Mouse (Mus musculus): ENCODE measurements around the gene Ddx6. TPM values are rescaled to one million over a fixed set of nuclear protein-coding genes. Genes with fewer than 3 reads are reported as not detected.

The Ddx6 gene
- polyA plus RNA-seq, 1 experiment from 2014 or later, result 16.7 TPM

DNA sequence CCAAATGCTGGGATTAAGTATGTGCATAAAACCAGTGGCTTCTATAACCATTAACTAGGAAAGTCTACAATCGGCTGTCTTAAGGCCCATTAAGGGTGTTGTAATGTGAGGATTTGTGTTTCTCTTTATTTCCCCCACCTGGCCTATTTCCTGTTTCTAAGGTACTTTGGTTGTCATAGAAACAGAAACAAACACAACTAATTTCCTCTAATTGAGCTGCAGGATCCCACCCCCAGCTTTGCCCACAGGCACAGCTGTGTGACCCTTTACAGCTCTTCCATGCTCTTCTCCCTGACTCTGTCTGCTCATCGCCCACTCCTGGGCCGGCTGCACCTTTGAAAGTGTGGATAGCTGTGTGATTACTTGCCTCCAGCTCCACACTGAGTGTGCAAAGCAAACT lies 23.3 kb upstream of the Ddx6 start:
- no peaks in the 10 kb centered on the region for H3K9me3 ChIP-seq (replicated peaks)
- no peak for ATAC-seq (replicated peaks; ENCODE audit: low FRiP score)
- H3K4me3 ChIP-seq (replicated peaks), result no peak overlapping the region
- 2% methylated on average over 3 of the region's 3 CpGs for WGBS
- no peak overlapping the region; the same call in 1 of the 2 replicates for H3K27ac ChIP-seq
- H3K4me1 ChIP-seq, result peaks cover 4% of the 10 kb centered on the region
- H3K4me2 ChIP-seq, result no peak overlapping the region
- no peaks in the 10 kb centered on the region for H3K27me3 ChIP-seq
- no peak overlapping the region for H3K9ac ChIP-seq
- no peaks in the 10 kb centered on the region for H3K36me3 ChIP-seq

DNA sequence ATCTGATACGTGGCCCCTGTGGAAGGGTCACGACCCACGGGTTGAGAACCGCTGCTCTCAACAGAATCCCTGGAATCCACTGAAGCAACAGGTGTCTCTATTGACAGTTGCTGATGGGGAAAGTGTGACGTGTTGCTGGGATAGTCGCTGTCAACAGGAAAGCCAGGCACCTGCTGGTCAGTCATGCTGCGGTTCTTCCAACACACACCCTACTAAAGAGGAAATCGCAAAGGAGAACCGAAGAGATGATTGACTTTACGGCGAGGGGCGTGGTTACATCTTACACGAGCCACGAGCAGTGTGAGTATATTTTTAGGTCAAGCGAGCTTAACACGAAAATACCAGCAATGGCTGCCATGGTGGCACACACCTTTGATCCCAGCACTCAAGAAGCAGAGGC lies 22.3 kb upstream of the Ddx6 start:
- WGBS, result 82% methylated on average over 16 of the region's 16 CpGs

DNA sequence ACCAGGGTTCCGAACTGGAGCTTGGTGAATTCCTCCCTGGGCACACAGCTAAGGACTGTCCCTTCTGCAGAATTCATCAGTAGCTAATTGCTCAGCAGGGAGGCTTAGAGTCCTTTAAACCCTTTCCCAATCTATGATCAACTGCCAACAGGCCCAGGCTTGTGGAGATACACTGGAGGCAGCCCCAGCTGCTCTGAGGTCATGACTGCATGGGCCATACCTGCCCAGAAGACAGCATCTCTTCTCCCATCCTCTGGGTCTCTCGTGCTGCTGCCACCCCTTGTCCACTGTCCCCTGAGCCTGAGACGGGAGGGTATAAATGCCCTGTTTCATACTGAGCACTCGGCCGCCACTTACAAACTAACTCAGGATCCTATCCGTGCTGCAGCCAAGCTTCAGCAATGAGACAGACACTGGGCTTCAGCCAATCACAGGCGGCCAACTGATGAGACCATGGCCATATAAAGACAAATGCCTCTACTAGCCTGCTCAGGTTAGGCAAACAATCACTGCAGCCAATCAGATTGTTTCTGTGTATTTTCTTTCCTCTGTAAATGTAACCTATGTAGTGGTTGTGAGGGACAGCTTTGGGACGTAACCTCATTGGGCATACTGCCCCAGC lies 17.9 kb upstream of the Ddx6 start:
- no peak overlapping the region for H3K9ac ChIP-seq
- peaks cover 6% of the 10 kb centered on the region; the same call in 1 of the 2 replicates for H3K4me1 ChIP-seq
- 64% methylated on average over 8 of the region's 8 CpGs for WGBS
- no peak overlapping the region for H3K27ac ChIP-seq
- ATAC-seq (replicated peaks; ENCODE audit: low FRiP score), result no peak
- no peaks in the 10 kb centered on the region for H3K9me3 ChIP-seq (replicated peaks)
- no peaks in the 10 kb centered on the region for H3K36me3 ChIP-seq
- no peaks in the 10 kb centered on the region for H3K27me3 ChIP-seq
- no peak overlapping the region for H3K4me3 ChIP-seq (replicated peaks)
- no peak overlapping the region for H3K4me2 ChIP-seq

More for the DNA sequence above, 22.3 kb upstream of the Ddx6 start:
- Histone ChIP-seq H3K4me1 (peaks cover 4% of the 10 kb centered on the region), H3K27me3 (no peaks in the 10 kb centered on the region), H3K9ac (no peak overlapping the region), H3K4me3 (replicated peaks) (no peak overlapping the region), H3K9me3 (replicated peaks) (no peaks in the 10 kb centered on the region), H3K27ac (no peak overlapping the region), H3K36me3 (no peaks in the 10 kb centered on the region), H3K4me2 (no peak overlapping the region)
- no peak for ATAC-seq (replicated peaks; ENCODE audit: low FRiP score)

DNA sequence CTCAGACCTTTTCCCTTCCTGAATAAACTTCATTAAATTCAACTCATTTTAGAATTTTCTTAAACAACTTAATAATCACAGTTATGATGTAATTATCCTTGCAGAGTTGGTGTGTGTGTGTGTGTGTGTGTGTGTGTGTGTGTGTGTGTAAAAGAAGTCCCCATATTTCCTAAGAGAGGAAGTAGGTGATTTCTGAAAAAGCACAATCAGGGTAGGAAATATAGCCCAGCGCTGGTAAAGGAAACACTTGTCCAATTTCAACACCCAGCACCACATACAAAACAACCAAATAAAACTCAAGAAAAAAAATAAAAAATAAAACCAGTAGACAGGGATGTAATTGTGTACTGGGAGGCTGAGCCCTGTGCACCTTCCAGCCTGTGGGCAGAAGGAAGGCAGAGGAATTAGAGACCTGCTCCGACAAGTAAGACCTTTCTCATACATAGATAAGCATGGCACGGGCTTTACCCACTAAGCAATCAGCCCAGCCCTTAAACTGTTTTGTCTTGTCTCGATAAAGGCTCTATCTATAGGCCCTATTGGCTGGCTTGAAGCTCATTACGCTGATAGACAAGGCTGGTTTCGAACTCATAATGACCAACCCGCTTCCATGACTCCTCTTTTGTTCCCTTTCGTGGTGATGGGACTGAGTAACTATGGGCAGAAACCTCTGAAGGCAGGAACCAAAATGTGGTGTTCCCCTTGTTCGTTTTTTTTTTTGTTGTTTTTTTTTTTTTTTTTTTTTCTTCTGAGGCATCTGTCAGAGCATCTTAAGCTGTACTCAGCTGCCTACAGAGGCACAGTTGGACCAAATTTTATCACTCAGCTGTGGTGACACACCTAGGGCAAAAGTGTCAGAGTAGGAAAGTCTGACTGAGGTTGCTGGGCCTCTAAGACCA lies 17.2 kb upstream of the Ddx6 start:
- Histone ChIP-seq H3K4me1 (peaks cover 6% of the 10 kb centered on the region; the same call in 1 of the 2 replicates), H3K4me2 (no peak overlapping the region), H3K36me3 (no peaks in the 10 kb centered on the region), H3K4me3 (replicated peaks) (no peak overlapping the region), H3K9ac (no peak overlapping the region), H3K27ac (no peak overlapping the region), H3K27me3 (no peaks in the 10 kb centered on the region), H3K9me3 (replicated peaks) (no peaks in the 10 kb centered on the region)
- 85% methylated on average over 9 of the region's 9 CpGs for WGBS
- ATAC-seq (replicated peaks; ENCODE audit: low FRiP score), result no peak

DNA sequence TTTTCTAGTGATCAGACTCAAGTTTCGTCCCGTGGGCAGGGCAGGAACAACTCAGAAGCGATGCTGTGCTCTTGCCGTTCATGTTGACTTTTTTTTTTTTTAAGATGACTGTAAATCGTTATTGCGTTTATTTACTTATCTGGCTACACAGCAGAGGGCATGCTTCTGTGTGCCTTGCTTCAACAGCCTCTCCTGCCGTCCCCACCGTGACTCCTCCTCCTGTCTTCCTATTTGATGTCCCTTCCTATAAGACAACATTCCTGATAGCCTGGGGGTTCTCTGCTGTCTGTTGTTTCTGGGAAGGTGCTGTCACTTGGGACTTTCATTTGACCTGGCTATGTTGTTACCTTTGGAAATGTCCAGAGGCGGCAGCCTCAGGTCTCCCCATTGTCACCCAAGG lies 16.1 kb upstream of the Ddx6 start:
- Histone ChIP-seq H3K27ac (no peak overlapping the region), H3K4me1 (peaks cover 6% of the 10 kb centered on the region; the same call in 1 of the 2 replicates), H3K36me3 (no peaks in the 10 kb centered on the region), H3K9ac (no peak overlapping the region), H3K27me3 (no peaks in the 10 kb centered on the region), H3K4me2 (no peak overlapping the region), H3K9me3 (replicated peaks) (no peaks in the 10 kb centered on the region), H3K4me3 (replicated peaks) (no peak overlapping the region)
- WGBS, result 32% methylated on average over 9 of the region's 9 CpGs
- ATAC-seq (replicated peaks; ENCODE audit: low FRiP score), result no peak

DNA sequence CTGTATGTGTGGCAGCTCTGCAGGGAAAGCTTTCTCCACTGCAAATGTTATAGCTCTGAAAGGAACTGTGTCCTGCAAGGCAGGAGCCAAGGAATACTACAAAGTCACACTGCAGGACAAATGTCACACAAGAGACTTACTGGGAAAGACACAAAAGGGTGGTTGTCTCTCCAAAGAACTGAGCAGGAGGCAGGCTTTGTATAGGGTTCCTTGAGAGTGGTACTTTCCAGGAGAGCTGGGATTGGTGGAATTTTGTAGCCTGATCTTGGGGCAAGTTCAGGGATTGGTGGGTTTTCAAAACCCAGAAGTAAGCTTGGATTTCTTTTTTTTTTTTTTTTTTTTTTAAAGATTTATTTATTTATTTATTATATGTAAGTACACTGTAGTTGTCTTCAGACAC lies 15.6 kb upstream of the Ddx6 start:
- H3K4me3 ChIP-seq (replicated peaks), result no peak overlapping the region
- ATAC-seq (replicated peaks; ENCODE audit: low FRiP score), result no peak
- no peak overlapping the region for H3K4me2 ChIP-seq
- no peaks in the 10 kb centered on the region for H3K9me3 ChIP-seq (replicated peaks)
- H3K27me3 ChIP-seq, result no peaks in the 10 kb centered on the region
- H3K4me1 ChIP-seq, result peaks cover 6% of the 10 kb centered on the region; the same call in 1 of the 2 replicates
- H3K27ac ChIP-seq, result no peak overlapping the region
- H3K9ac ChIP-seq, result no peak overlapping the region
- H3K36me3 ChIP-seq, result no peaks in the 10 kb centered on the region

DNA sequence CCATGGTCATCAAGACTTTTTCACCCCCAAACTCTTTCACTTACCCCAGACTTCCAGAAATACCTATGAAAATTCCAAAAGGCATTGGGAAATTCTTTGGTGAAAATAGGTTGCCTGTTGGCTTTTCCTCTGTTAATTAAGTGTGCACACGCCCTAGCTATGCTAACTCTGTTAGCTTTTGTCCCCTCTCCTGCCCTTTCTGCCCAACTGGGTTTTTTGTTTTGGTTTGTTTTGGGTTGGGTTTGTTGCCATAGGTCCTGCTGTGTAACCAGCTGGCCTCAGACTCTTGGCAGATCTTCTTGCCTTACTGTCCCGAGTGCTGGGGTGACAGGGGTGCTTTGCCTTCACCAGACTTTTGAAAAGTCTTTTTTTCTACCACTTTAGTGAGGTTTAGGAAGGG lies 13.7 kb upstream of the Ddx6 start:
- H3K4me3 ChIP-seq (replicated peaks), result no peak overlapping the region
- no peaks in the 10 kb centered on the region for H3K36me3 ChIP-seq
- H3K9me3 ChIP-seq (replicated peaks), result no peaks in the 10 kb centered on the region
- peaks cover 6% of the 10 kb centered on the region; the same call in 1 of the 2 replicates for H3K4me1 ChIP-seq
- H3K27me3 ChIP-seq, result no peaks in the 10 kb centered on the region
- no peak for ATAC-seq (replicated peaks; ENCODE audit: low FRiP score)
- no peak overlapping the region for H3K27ac ChIP-seq
- no peak overlapping the region for H3K9ac ChIP-seq
- no peak overlapping the region for H3K4me2 ChIP-seq
- WGBS, result 32% methylated on average over 2 of the region's 2 CpGs

DNA sequence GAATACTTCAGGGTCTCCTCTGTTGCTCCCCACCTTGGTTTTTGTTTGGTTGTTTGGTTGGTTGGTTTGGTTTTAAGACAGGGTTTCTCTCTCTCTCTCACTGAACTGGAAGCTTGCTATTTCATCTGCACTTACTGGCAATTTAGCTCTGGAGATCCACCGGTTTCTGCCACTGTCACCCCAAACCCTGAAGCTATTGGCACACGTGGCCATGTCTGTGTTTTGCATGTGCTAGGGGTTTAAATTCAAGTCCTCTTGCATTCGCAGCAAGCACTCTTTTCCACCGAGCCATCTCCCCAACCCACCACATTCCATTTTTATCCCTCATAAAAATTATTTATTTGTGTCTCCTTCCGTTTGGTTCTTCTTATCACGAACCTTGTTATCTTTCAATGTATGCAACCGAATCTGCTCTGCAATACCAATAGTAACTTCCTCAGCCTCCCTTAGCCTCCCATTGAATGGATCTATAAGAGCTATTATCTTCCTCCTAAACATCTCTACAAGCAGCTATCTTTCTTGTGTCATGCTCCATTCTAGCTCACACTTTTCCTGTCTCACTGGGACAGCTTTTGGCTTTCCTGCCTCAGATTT lies 13.0 kb upstream of the Ddx6 start:
- Histone ChIP-seq H3K4me1 (peaks cover 6% of the 10 kb centered on the region; the same call in 1 of the 2 replicates), H3K27ac (no peak overlapping the region), H3K9me3 (replicated peaks) (no peaks in the 10 kb centered on the region), H3K9ac (no peak overlapping the region), H3K36me3 (no peaks in the 10 kb centered on the region), H3K4me2 (no peak overlapping the region), H3K27me3 (no peaks in the 10 kb centered on the region), H3K4me3 (replicated peaks) (no peak overlapping the region)
- ATAC-seq (replicated peaks; ENCODE audit: low FRiP score), result no peak
- WGBS, result 65% methylated on average over 7 of the region's 7 CpGs

DNA sequence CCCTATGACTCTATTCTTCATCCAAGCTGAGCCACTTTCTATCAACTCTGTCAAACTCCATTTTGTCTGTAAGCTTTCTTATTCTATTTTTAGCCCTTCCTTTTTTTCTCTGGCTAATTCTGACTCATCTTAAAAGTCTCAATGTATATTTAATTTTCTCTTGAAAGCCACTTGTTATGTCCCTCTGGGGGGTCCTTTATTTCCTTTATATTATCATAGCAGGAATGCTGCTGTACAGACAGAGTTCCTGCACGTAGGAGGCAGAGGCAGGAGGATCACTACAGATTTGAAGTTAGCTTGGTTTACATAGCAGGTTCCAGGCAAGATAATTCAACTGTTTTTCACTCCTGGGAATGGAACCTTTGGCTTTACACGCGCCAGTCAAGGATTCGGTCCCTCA lies 11.5 kb upstream of the Ddx6 start:
- H3K4me1 ChIP-seq, result peaks cover 12% of the 10 kb centered on the region
- no peak overlapping the region for H3K4me3 ChIP-seq (replicated peaks)
- H3K27ac ChIP-seq, result no peak overlapping the region
- H3K9ac ChIP-seq, result no peak overlapping the region
- WGBS, result 79% methylated on average over 4 of the region's 4 CpGs
- no peaks in the 10 kb centered on the region for H3K9me3 ChIP-seq (replicated peaks)
- no peak overlapping the region for H3K4me2 ChIP-seq
- ATAC-seq (replicated peaks; ENCODE audit: low FRiP score), result no peak
- H3K36me3 ChIP-seq, result no peaks in the 10 kb centered on the region
- 0 out of 2 replicates have a peak, but pooled peaks cover 3% of the 10 kb centered on the region for H3K27me3 ChIP-seq

DNA sequence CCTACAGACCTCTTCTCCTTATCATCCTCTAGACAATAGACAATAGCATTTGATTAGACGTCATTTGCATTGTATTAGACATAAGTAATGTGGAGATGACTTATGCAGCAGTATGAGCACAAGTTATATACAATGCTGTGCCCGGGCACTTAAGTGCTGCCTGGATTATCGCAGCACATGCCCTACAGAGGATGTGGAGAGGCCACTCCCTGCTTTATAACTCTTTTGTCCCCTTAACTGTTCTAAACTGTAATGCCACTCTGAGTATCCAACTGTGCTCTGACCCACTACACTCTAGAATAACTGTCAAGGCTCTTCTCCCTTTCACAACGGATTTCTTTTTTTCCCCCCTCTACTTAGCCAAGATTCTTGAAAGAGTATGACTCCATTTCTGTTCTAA lies 10.8 kb upstream of the Ddx6 start:
- Histone ChIP-seq H3K36me3 (no peaks in the 10 kb centered on the region), H3K4me2 (no peak overlapping the region), H3K9ac (no peak overlapping the region), H3K9me3 (replicated peaks) (no peaks in the 10 kb centered on the region), H3K4me1 (peaks cover 13% of the 10 kb centered on the region), H3K27me3 (0 out of 2 replicates have a peak, but pooled peaks cover 3% of the 10 kb centered on the region), H3K4me3 (replicated peaks) (no peak overlapping the region), H3K27ac (no peak overlapping the region)
- whole genome bisulfite sequencing, result 79% methylated on average over 4 of the region's 4 CpGs
- no peak for ATAC-seq (replicated peaks; ENCODE audit: low FRiP score)

DNA sequence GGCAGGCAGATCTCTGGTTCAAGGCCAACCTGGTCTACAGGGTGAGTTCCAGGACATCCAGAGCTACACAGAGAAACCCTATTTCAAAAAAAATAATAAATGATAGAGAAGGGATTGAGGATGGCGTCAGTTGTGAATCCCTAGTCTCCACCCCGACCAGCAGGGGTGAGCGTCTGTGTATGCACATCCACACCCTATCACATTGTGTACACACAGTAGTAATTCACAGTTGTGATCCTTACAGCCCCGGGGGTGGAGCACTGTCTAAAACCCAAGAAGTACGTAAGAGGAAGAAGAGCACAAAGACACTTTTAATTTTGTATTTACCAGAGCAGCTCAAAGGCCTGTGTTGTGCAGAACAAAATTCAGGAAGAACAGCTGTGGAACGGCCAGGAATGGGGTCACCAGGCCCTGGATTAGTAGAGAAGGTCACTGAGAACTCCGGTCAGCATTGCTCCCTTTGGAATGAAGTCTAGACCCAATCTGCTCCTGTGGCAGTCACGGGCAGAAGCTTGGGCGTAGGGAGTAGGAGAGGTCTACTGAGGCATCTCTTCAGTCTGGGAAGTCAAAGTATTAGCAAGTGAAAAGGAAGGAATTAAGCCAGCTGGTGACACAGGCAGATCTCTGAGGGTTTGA lies 9.7 kb upstream of the Ddx6 start:
- no peak overlapping the region for H3K9ac ChIP-seq
- ATAC-seq (replicated peaks; ENCODE audit: low FRiP score), result no peak
- no peak overlapping the region for H3K4me3 ChIP-seq (replicated peaks)
- H3K27ac ChIP-seq, result no peak overlapping the region
- 86% methylated on average over 9 of the region's 9 CpGs for WGBS
- H3K4me2 ChIP-seq, result no peak overlapping the region
- H3K9me3 ChIP-seq (replicated peaks), result no peaks in the 10 kb centered on the region
- peaks cover 24% of the 10 kb centered on the region for H3K4me1 ChIP-seq
- H3K36me3 ChIP-seq, result no peaks in the 10 kb centered on the region
- 0 out of 2 replicates have a peak, but pooled peaks cover 3% of the 10 kb centered on the region for H3K27me3 ChIP-seq

DNA sequence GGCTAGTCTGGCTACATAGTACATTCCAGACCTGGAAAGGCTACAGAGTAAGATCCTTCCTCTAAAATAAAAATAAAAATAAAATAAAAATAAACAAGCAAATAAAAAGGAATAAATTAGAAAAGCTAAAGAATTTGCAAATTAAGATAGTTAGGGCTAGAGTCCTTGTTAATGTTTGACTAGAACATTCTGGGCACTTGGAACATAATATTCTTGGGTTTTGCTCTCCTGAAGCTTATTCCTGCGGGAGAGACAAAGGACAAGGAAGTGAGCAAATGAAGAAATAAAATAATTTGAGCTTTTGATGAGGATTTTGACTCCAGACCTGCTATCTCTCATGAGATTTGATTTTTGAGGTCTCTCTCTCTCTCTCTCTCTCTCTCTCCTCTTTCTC lies 9.2 kb upstream of the Ddx6 start:
- H3K9ac ChIP-seq, result no peak overlapping the region
- H3K27me3 ChIP-seq, result 0 out of 2 replicates have a peak, but pooled peaks cover 3% of the 10 kb centered on the region
- no peaks in the 10 kb centered on the region for H3K36me3 ChIP-seq
- no peak overlapping the region for H3K4me2 ChIP-seq
- WGBS, result 78% methylated on average over 1 of the region's 1 CpGs
- peaks cover 27% of the 10 kb centered on the region for H3K4me1 ChIP-seq
- no peak for ATAC-seq (replicated peaks; ENCODE audit: low FRiP score)
- no peaks in the 10 kb centered on the region for H3K9me3 ChIP-seq (replicated peaks)
- H3K27ac ChIP-seq, result no peak overlapping the region
- no peak overlapping the region for H3K4me3 ChIP-seq (replicated peaks)

All from kidney, embryonic 15.5 days (tissue).